Mouse (Mus musculus) cerebellum, adult 11-12 months (tissue): Measurements from ENCODE around the gene Prkacb.

ENCODE experiments used
- DNase-seq: peaks from one replicate; pipeline ENCODE4 v3.0.0; 2022

Gene Prkacb

DNA sequence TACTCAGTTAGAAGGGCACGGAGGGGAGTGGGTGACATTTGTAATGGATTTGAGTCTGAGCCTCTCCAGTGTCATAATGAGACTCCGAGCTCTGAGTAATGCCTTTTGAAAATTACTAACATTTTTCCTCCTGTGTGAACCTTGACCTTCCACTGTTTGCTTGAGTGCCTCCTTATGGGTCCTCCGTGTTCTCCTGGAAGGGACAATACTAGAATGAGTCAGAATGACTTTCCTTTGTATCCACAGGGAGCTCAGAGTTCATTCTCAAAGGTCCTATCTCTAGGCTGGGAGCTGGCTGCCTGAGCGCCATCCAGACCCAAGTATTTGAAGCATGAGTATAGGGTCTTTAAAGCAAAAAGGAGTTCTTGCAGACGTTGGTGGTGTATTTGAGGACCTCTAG is 94.5 kb downstream of the Prkacb start:
- DNase-seq, result no peak

DNA sequence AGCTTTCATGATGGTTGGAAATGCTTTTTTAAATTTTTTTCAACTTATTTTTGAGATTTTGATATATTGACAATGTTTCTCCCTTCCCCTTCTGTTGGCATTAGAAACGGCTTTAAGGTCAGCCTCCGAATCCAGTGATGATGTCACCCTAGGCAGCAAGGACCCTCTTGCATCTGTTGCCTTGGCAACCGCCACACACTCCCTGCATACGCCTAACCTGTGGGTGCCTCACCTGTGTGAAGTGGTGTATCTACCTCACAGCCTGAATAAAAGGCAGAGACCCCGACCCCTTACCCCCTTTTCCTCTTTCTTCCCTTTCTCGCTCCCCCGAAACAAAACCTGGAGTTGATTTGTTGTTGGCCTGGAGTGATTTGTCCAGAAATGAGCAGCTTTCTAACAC is 100.5 kb downstream of the Prkacb start:
- no peak for DNase-seq

DNA sequence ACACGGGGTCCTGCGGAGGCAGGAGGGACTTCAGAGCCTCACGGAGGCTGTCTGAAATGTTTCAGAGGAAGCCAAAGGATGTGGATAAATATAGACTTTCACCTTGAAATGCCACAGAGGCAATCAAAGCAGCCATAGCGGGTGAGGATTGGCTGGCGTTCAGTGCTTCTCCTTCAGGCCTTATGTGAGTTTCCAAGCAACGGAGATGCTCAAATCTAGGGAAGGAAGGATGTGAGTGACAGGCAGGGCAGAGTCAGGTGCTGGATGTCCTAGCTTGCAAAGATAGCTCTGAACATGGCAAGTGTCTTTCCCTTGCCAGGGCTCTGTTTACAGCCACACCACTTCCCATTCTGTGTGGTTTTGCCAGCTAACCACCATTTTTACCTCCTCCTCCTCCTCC is 101.2 kb downstream of the Prkacb start:
- no peak for DNase-seq

DNA sequence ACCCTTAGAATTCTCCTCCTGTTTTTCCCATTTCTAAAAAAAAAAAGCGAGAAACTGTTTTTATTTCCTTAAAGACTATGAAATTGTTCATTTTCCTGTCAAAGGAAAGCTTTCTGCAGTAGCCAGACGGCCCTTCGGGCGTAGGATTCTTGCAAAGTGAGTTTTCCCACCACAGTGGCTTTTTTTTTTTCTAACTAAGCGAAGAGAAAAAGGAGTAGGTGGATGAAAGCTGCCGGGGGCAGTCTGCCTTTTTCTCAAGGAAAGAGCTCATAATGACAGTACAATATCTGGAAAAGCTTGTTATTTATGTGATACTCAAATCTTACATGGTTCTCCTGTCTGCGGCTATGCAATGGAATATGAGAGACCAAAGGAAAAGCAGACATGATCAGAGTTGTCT is 101.7 kb downstream of the Prkacb start:
- no peak for DNase-seq

DNA sequence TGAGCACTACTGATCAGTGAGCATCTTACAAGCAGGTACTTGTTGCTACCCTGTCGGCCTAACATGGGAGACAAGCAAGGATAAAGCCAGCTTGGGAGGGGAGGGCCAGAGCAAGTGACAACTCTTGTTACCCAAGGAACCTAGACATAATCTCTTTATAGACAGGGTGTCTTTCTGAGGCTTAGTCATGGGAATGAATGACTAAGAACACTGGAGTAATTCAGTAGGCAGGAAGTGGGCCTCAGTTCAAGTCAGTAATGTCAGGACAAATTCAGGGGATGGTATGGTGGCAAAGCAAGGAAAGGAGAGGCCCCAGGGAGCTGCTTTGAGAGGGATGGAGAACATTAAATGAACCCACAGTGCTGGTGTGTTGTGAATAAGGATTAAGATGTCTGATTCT is 103.7 kb downstream of the Prkacb start:
- no peak for DNase-seq

DNA sequence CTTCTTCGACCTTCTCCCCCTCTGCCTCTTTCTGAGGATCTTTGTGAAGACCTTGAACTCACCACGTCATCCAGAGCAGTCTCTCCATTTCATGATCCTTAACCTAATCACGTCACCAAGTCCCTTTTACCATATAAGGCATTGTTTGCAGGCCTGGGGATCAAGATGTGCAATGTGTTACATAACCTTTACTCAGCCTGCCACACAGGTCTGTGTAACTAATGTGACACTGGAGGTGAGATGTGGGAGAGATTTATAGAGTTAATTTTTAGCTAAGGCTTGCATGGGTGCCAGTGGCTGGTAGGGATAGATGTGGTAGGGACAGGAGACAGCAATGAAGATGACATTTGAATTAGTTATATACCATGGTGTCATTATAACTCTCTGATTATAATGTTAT is 104.4 kb downstream of the Prkacb start:
- DNase-seq, result no peak

DNA sequence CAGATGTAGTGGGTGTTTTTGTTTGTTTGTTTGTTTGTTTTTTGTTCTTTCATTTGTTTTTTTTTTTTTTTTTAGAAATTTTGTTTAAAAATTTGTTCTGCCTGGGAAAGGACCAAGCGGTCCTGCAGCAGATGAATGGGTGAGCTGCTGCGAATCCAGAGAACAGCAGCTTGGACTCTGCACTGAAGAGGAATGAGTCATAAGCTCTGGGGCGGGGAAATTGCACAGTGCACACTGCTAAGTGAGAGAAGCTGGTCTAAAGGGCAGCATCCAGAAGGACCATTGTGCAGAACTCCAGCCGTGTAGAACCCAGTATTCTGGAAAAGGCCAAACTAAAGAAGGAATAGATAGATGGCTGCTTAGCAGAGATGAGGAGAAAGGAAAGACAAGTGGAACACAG is 108.7 kb downstream of the Prkacb start:
- no peak for DNase-seq

DNA sequence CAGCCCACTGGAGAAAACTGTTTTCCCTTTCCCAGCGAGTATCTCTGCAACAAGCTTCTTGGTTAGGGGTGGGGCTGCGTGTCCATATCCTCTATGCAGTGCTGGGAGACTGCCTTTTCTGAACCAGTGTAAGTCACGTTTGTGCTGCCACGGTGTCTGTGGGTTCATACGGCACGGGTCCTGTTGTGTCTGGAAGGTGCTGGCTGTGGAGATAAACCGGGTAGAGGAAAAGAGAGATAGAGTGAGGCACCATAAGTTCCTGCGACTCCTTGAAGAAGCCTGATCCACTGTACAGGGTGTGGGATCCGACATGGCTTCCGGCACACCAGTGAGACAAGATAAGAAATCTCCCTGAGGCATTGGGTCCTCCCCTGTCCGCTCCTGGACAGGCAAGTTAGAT is 112.7 kb downstream of the Prkacb start:
- DNase-seq, result no peak

DNA sequence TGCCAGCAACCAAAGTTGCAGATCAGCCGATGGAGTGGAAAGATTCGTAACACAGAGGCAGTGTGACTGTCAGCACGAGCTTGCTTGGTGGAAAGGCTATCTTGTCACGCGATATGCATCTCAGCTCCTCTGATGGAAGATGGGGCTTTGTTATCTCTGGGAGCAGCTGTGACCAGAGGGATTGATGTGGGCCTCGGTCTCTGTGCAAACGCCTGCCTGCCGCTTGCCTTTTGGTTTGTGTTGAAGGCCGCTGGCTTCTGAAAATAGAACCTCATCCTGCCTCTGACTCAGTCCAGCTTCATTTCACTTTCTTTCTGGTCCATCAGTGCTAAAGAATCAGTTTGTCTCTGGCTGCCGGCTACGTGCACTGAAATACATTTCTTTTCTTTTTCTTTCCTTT is 113.8 kb downstream of the Prkacb start:
- no peak for DNase-seq

DNA sequence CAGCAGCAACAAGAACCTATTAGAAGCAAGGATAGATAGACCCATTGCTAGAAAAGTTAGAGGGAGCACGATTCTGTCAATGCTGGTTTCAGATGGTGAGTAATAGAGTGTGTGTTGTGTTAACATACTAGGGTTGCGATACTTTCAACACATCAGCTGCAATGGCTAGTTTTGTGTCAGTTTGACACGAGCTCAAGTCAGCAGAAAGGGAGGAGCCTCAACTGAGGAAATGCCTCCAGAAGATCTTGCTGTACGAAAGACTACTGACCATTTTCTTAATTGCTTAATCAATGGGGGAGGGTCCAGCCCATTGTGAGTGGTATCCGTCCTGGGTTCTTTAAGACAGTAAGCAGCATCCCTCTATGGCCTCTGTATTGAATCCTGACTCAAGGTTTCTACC is 120.2 kb downstream of the Prkacb start:
- no peak for DNase-seq

DNA sequence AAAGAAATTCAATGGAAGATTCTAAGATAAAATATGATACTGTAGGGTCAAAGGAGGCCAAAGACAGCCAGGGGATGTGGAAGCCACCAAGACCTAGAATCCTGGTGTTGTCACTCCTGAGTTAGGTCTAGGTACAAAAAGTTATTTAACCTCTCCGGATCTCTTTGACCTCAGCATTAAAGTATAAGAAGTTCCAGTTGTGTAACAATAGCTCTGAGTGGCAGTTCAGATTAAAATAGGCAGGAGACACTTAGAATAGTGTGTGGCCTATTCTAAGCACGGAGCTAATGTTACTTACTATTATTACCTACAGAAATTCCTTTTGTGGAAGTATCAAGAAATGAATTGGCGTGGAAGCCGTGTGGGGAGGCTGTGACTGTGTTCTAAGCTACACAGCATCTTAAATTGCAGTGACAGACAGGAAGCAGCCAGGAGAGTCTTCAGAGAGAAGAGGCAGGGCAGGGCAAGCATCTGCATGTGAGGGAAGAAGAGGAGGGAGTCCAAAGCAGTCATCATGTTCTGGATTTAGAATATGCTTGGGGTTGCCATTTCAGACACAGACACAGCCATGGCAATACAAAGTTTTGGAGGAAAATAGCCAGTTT is 125.6 kb downstream of the Prkacb start:
- no peak for DNase-seq

DNA sequence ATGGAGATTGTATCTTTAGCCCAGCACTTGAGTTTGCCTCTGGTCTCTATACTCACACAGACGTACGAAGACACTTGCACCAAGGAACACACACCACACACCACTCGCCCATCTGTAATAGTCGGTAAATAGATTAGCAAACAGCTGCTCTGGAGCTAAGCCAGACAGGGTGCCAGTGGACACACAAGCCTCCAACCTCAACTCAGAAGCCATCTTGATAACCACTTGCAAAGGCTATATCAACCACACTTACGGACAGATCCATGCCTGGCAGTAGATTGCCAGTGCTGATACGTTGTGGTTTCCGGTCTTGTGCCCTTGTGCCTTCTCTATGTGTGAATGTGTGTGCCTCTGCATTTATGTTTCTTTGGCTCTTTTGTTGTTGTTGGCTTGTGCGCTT is 126.4 kb downstream of the Prkacb start:
- no peak for DNase-seq

DNA sequence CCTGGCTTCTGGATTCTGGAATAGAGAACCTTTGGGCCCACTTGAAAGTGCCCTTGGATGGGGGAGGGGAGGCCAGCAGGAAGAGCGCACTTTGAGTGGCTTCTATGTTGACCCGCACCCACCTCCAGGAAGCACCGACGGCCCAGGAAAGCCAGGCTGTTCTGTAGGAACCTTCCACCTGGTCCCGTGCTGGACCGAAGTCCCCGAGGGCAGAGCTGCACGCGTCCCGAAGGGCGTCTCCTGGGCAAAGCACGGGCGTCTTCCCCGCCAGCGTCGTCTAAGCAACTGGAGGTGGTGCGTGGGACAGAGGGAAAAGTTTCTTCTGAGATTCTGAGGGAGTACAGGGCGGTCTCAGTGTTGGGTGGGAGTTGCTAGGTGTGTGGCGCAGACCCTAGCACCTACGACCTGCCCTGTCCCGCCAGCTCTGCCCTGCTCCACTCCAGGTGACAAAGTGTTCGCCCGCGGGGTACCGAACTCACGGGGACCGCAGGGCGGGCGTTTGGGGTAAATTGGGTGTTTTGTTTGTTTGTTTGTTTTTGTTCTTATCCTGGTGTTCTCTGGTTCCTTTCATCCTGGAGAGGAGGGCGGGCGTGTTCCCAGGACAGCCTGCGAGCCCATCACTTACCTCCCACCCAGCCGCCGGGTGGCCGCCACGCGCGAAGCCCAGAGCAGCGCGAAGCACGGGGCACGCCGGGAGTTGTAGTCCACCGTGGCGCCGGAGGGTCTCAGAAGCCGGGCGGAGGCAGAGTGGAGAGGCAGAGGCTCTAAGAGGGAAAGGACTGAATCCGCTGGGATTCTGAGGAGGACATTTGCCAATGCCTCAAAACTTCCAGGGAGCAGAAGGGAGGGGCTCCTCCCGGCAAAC is 127.7 kb downstream of the Prkacb start, which contains the start of gene Samd13:
Gene Samd13, minus strand, starts transcription at position 782 of the 865 bp plus-strand sequence.
- DNase-seq, result no peak

DNA sequence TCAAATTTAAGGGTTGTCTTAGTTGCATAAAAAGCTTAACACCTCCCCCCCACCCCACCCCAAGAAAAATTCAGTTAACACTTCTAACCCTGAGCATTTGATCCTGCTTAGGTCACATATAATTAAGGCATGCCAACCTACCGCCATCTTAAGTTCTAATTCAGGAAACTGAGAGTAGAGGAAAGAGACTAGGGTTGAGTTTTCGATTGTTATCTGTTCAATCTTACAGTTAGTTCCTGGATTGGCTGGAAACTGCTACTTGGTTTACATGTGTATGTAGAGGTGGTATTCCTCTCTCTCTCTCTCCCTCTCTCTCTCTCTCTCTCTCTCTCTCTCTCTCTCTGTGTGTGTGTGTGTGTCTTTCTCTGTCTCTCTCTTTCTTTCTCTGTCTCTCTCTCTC is 129.7 kb downstream of the Prkacb start:
- DNase-seq, result no peak

DNA sequence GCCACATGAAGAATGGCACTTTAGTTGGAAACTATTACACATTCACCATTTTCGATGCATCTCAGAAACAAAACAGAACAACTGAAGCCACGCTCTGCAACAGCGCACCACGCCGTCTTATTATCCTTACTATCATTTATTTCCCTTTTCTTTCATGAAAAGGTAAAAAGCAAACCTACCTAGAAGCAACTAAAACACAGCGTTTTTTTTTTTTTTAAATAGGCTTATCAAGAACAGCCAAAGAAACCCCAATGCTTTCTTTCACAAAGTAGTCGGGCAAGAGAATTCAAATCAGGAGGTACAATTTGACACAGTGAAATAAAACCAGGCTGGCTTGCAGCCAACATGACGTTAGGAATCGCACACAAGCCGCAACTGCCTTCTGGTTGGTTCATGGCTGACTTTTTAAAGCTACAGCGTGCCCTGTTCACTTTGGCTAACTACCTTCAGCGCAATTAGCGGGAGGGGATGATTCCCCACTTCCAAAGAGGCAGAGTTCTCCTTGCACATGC is 130.6 kb downstream of the Prkacb start:
- no peak for DNase-seq

DNA sequence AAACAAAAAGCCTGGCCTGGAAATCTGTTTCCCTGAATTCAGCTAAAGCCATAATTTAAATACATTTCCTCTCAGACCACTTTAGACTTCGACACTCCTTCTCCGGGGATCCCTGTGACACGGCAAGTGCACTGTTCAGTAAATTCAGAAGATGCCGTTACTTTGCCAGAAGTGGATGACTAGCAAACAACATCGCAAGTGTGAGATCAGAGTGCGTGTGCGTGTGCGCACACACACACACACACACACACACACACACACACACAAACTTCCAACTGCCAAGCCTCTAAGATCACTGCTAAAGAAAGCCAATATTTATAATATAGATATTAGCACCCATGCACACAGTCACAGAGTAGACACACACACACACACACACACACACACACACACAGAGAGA is 131.1 kb downstream of the Prkacb start:
- no peak for DNase-seq

DNA sequence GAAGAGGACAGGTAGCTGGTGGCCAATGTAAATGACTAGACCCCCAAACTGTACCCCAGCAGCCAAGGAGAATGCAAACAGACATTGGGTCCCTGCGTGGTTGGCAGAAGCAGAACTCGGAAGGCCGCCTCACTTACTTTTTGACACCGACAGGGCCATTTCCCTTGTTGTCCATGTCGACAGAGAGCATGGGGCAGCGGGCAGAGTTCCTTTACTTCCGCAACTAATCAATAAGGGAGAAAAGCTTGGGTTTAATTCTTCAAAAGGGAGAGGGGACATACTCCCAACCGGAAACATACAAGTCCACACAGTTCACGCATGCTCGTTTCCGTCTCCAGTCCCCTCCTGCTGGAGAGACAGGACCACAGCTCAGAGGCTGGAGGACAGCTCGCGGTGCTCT is 132.2 kb downstream of the Prkacb start:
- no peak for DNase-seq

DNA sequence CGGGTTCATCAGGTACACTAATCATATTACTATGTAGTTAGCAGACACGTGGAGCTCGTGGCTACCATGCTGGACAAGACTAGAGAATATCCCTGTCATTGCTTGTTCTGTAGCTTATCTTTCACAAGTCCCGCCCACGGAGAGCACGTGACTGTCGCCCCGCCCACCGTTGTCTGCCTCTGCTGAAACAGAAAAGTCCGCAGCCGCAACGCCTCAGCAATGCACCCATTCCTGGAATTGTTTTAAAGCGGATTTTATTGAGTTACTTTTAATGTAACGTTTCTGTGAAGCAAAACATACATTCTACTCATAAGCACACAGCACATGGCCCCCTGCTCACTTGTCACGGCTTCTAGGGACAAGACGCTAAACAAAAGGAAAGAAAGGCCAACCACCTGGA is 133.1 kb downstream of the Prkacb start:
- no peak for DNase-seq
